Mouse (Mus musculus) megakaryocyte-erythroid progenitor cell, adult 5 weeks (primary cell): Measurements from ENCODE around the gene Fhl1. TPM values are rescaled to one million over a fixed set of nuclear protein-coding genes. Genes with fewer than 3 reads are reported as not detected.

Experiments used
- polyA plus RNA-seq: library from polyadenylated mRNA; stranded (reverse); fragments of >175 nt; gene quantifications from 2 replicates; pipeline ENCODE4 v1.2.3, GENCODE M21; 2012

The Fhl1 gene
- 0.18 and 0.40 TPM in 2 replicates for polyA plus RNA-seq

DNA sequence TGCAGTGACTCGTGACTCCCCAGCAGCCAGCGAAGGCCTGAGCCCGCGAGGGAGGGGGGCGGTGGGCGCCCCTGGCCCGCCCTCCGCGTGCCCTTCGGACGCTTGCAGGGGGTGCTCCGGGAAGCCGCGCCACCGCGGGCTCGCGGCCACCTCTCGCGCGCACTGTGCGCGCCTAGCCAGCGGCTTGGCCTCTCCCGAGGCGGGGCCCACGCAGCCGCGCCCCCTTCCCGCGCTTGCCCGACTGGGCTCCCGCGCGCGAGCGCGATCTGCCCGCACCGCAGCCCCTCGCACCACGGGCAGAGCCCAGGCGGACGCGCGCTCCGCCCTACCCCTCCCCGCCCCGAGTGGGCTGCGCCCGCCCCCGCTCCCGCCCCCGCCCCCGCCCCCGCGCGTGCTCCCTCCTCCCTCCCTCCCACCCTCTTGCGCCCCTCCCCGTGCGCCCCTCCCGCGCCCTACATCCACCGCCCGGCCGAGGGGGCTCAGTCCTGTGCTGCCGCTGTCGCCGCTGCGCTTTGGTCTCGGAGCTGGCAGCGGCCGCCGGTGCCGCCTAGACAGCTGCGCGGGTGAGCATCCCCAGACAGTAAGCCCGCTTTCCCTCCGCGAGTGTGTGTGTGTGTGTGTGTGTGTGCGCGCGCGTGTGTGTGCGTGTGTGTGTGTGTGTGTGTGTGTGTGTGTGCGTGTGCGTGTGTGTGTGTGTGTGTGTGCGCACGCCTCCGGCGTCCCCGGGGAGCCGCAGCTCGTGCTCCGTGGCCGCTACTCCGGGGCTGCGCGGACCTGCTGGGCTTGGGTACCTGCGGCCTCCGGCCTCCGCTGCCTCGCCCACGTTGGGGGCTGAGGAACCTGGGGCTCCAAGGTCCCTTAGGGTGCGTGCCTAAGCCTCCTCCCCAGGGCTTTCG is at the start of gene Fhl1:
Fhl1 (plus strand) TSS at position 482 of the 896 bp plus-strand sequence.

GRCm38 (mm10) chrX:56821765-56822603 is 90.4 kb downstream of the Fhl1 start, which contains the start of gene Map7d3:
Gene Map7d3, minus strand, starts transcription at chrX:56822326.

Other genes with a start within 250 kb of the Fhl1 start
- gene Gm10477, start 207.0 kb upstream of the Fhl1 start, polyA plus RNA-seq, result not detected in 2 replicates
- gene Gm648, start 182.2 kb upstream of the Fhl1 start, polyA plus RNA-seq, result not detected in 2 replicates
- 0.86 and 1.0 TPM in 2 replicates for gene Mmgt1, start 133.7 kb upstream of the Fhl1 start, polyA plus RNA-seq
- 13.3 and 13.8 TPM in 2 replicates for gene Slc9a6, start 122.0 kb upstream of the Fhl1 start, polyA plus RNA-seq
- 0.53 and 0.68 TPM in 2 replicates for gene Map7d3, start 90.5 kb downstream of the Fhl1 start, polyA plus RNA-seq
- gene Adgrg4, start 138.4 kb downstream of the Fhl1 start, polyA plus RNA-seq, result not detected in 2 replicates